In the genomic region with DNA sequence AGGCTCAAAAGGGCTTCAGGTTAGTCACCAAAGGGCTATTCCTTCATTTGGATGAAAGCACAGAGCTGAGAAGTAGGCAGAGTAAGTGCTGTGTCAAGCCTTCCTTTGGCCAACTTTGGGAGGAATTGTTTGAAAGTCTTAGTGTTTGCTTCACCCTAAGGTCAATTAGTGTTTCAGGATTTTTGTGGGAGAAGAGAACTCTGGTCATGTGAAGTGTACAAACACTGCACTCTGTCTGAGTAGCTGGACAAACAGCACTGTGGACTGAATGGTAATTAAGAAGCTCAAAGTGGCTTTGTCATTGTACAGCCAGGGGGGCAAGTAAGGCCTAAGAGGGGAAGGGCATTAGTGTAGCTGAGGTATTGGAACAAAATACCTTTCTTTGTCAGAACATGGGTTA, we compare ENCODE assay signal across 30 mouse cellular contexts. TPM values are rescaled to one million over a fixed set of nuclear protein-coding genes. Genes with fewer than 3 reads are reported as not detected.
A peak's percentile ranks its signal among the peaks of the same experiment; 100 is the strongest.
DNase-seq lines count a peak whose midpoint lies in the region; ATAC-seq and TF ChIP-seq lines count a peak whose summit lies in the region.
"Had no signal": no experiment of that assay in that cellular context is flagged by ENCODE, and none has a peak within 500 bp of the region (broad histone marks: within the 10 kb centered on the region; RNA-seq: fewer than 3 reads in every experiment).

No protein-coding gene starts in this region.

- H3K27me3 ChIP-seq in lung, embryonic 16.5 days (ENCODE audit: control insufficient read depth, insufficient read depth, low read depth, low read length) = no peaks in the 10 kb centered on the region
- no peaks in the 10 kb centered on the region for H3K27me3 ChIP-seq in midbrain, embryonic 11.5 days (ENCODE audit: control insufficient read depth, insufficient read depth, low read length)
- H3K27me3 ChIP-seq: embryonic facial prominence, embryonic 13.5 days; forebrain, embryonic 12.5 days; forebrain, embryonic 15.5 days; heart, embryonic 13.5 days; hindbrain, embryonic 13.5 days had no signal

- no peaks in the 10 kb centered on the region for H3K36me3 ChIP-seq in lung, embryonic 16.5 days (ENCODE audit: control insufficient read depth, insufficient read depth, low read length)
- no peaks in the 10 kb centered on the region for H3K36me3 ChIP-seq in midbrain, embryonic 11.5 days (ENCODE audit: control insufficient read depth, insufficient read depth, low read length)
- H3K36me3 ChIP-seq: embryonic facial prominence, embryonic 10.5 days; embryonic facial prominence, embryonic 13.5 days; forebrain, embryonic 12.5 days; forebrain, embryonic 15.5 days; heart, embryonic 10.5 days; heart, embryonic 13.5 days; hindbrain, embryonic 13.5 days had no signal

- H3K9ac ChIP-seq in lung, embryonic 16.5 days (ENCODE audit: low read length) = no peak overlapping the region
- H3K9ac ChIP-seq in midbrain, embryonic 11.5 days (ENCODE audit: low read length) = no peak overlapping the region
- H3K9ac ChIP-seq: embryonic facial prominence, embryonic 13.5 days; forebrain, embryonic 12.5 days; forebrain, embryonic 15.5 days; heart, embryonic 13.5 days; hindbrain, embryonic 13.5 days had no signal

- peak; percentile 88 for ATAC-seq in lung, embryonic 16.5 days (ENCODE audit: low read depth)
- ATAC-seq in midbrain, embryonic 11.5 days (ENCODE audit: low FRiP score) = no peak
- ATAC-seq: activated CD4-positive, CD25-positive, alpha-beta regulatory T cell, adult 4 months; forebrain, embryonic 15.5 days; hindbrain, postnatal 0 days had no signal

- no peaks in the 10 kb centered on the region for H3K9me3 ChIP-seq in lung, embryonic 16.5 days (ENCODE audit: control insufficient read depth, low read length)
- H3K9me3 ChIP-seq in midbrain, embryonic 11.5 days (ENCODE audit: control insufficient read depth, low read length) = no peaks in the 10 kb centered on the region
- H3K9me3 ChIP-seq: embryonic facial prominence, embryonic 10.5 days; embryonic facial prominence, embryonic 13.5 days; forebrain, embryonic 12.5 days; forebrain, embryonic 15.5 days; heart, embryonic 10.5 days; heart, embryonic 13.5 days; hindbrain, embryonic 13.5 days had no signal

- H3K27ac ChIP-seq in lung, embryonic 16.5 days (ENCODE audit: low read length) = no peak overlapping the region
- no peak overlapping the region for H3K27ac ChIP-seq in midbrain, embryonic 11.5 days (ENCODE audit: low read depth, low read length)
- H3K27ac ChIP-seq: embryonic facial prominence, embryonic 10.5 days; embryonic facial prominence, embryonic 13.5 days; forebrain, embryonic 12.5 days; forebrain, embryonic 15.5 days; heart, adult 2 months; heart, embryonic 10.5 days; heart, embryonic 13.5 days; hindbrain, embryonic 13.5 days; hindbrain, postnatal 0 days had no signal

- no peak overlapping the region for H3K4me3 ChIP-seq in lung, adult 2 months (replicated peaks; ENCODE audit: extremely low read depth, low read depth, low read length)
- no peak overlapping the region for H3K4me3 ChIP-seq in lung, embryonic 16.5 days (ENCODE audit: low read length)
- no peak overlapping the region for H3K4me3 ChIP-seq in midbrain, embryonic 11.5 days (ENCODE audit: low read depth, low read length)
- H3K4me3 ChIP-seq: embryonic facial prominence, embryonic 10.5 days; embryonic facial prominence, embryonic 13.5 days; erythroblast, embryonic 14.5 days; forebrain, embryonic 12.5 days; forebrain, embryonic 15.5 days; heart, adult 2 months; heart, embryonic 10.5 days; heart, embryonic 13.5 days; hindbrain, embryonic 13.5 days had no signal

- TF ChIP-seq POLR2A in lung, adult 2 months (IDR thresholded peaks at IDR 0.05; ENCODE audit: borderline replicate concordance, extremely low read depth, low read depth, low read length) = no peak

- H3K4me1 ChIP-seq in lung, adult 2 months (ENCODE audit: control insufficient read depth, insufficient read depth, low read length) = no peaks in the 10 kb centered on the region
- H3K4me1 ChIP-seq in lung, embryonic 16.5 days (replicated peaks; ENCODE audit: control insufficient read depth, insufficient read depth, low read length) = no peaks in the 10 kb centered on the region; the same call in 1 of the 2 replicates
- H3K4me1 ChIP-seq in midbrain, embryonic 11.5 days (ENCODE audit: control insufficient read depth, insufficient read depth, low read length) = no peaks in the 10 kb centered on the region
- H3K4me1 ChIP-seq: embryonic facial prominence, embryonic 10.5 days; embryonic facial prominence, embryonic 13.5 days; forebrain, embryonic 12.5 days; forebrain, embryonic 15.5 days; heart, embryonic 10.5 days; heart, embryonic 13.5 days; hindbrain, embryonic 13.5 days had no signal

- no peak overlapping the region for H3K4me2 ChIP-seq in lung, embryonic 16.5 days (ENCODE audit: low read depth, low read length)
- no peak overlapping the region for H3K4me2 ChIP-seq in midbrain, embryonic 11.5 days
- H3K4me2 ChIP-seq: embryonic facial prominence, embryonic 13.5 days; forebrain, embryonic 12.5 days; forebrain, embryonic 15.5 days; heart, embryonic 13.5 days; hindbrain, embryonic 13.5 days had no signal

- peak; percentile 39 for DNase-seq in heart, adult 11 months
- no peak for DNase-seq in heart, postnatal 4 days
- peak; percentile 25 for DNase-seq in lung, adult 2 months
- DNase-seq in lung, postnatal 25 days (ENCODE audit: low spot score) = peak; percentile 70
- DNase-seq in midbrain, embryonic 11.5 days (ENCODE audit: low spot score, missing footprints) = no peak
- DNase-seq in c-Kit-positive CD71-positive TER-119-positive erythroid progenitor cells, embryonic 14.5 days (ENCODE audit: low spot score) = no peak
- no peak for DNase-seq in right cerebral cortex, postnatal 25 days
- DNase-seq: adrenal gland, postnatal 10 days; adrenal gland, postnatal 36 days; cerebellum, adult 11-12 months; cerebellum, adult 8-10 months; cerebellum, postnatal 10 days; cerebellum, postnatal 36 days; embryo, embryonic 11 days; gastrocnemius, postnatal 25 days; heart, adult 2 months; heart, postnatal 14 days had no signal

- no peak for TF ChIP-seq CTCF in lung, adult 2 months (IDR thresholded peaks at IDR 0.05; ENCODE audit: insufficient read depth, low read length)

RNA-seq across cellular contexts. Expression of gene Ifit1bl2, which starts 9.1 kb away (rescaled TPM):
- under 1 TPM; 0.43 to 0.81 TPM for total RNA-seq in heart, postnatal 4 days (2021)
- polyA plus RNA-seq in lung, adult 2 months (2012; rRNA removed) = 0.25 and 0.30 TPM in 2 replicates
- polyA plus RNA-seq in lung, embryonic 16.5 days (2015; fragmentation: Nextera tagmentation; extraction: Ambion mirVana) = 0.10 and 0.11 TPM in 2 replicates
- polyA plus RNA-seq in midbrain, embryonic 11.5 days (2014; fragmentation: Nextera tagmentation; extraction: Ambion mirVana) = 0.25 TPM in 1 of 2 replicates, not detected in the other
- total RNA-seq: ES-E14; gastrocnemius, adult 8-10 months; gastrocnemius, postnatal 25 days had no signal
- polyA plus RNA-seq: erythroblast, embryonic 14.5 days; forebrain, embryonic 12.5 days had no signal

RNA-seq across cellular contexts. Expression of gene Ifit1, which starts 9.2 kb away (rescaled TPM):
- total RNA-seq in heart, postnatal 4 days (2021) = under 1 TPM; 0.17 to 0.25 TPM
- 3.5 and 5.0 TPM in 2 replicates for polyA plus RNA-seq in lung, adult 2 months (2012; rRNA removed)
- 0.46 and 0.75 TPM in 2 replicates for polyA plus RNA-seq in lung, embryonic 16.5 days (2015; fragmentation: Nextera tagmentation; extraction: Ambion mirVana)
- polyA plus RNA-seq in midbrain, embryonic 11.5 days (2014; fragmentation: Nextera tagmentation; extraction: Ambion mirVana) = 0.36 TPM in 1 of 2 replicates, not detected in the other
- total RNA-seq: ES-E14 had no signal
- polyA plus RNA-seq: erythroblast, embryonic 14.5 days had no signal

RNA-seq across cellular contexts. Expression of gene Ifit3b, which starts 23.7 kb away (rescaled TPM):
- total RNA-seq in heart, postnatal 4 days (2021) = under 1 TPM in 1 of 2 experiments, not detected in 1; 0.45 TPM
- polyA plus RNA-seq in lung, adult 2 months (2012; rRNA removed) = 2.1 and 4.5 TPM in 2 replicates
- polyA plus RNA-seq in lung, embryonic 16.5 days (2015; fragmentation: Nextera tagmentation; extraction: Ambion mirVana) = 0.25 TPM in 1 of 2 replicates, not detected in the other
- polyA plus RNA-seq in midbrain, embryonic 11.5 days (2014; fragmentation: Nextera tagmentation; extraction: Ambion mirVana) = 0.10 TPM in 1 of 2 replicates, not detected in the other
- total RNA-seq: ES-E14 had no signal
- polyA plus RNA-seq: embryonic facial prominence, embryonic 10.5 days; embryonic facial prominence, embryonic 13.5 days; erythroblast, embryonic 14.5 days; heart, embryonic 10.5 days had no signal

RNA-seq across cellular contexts. Expression of gene Ifit1bl1, which starts 29.7 kb away (rescaled TPM):
- 1 to 10 TPM; 1.8 to 2.2 TPM for total RNA-seq in heart, postnatal 4 days (2021)
- polyA plus RNA-seq in lung, adult 2 months (2012; rRNA removed) = 0.78 and 1.1 TPM in 2 replicates
- 0.70 and 0.72 TPM in 2 replicates for polyA plus RNA-seq in lung, embryonic 16.5 days (2015; fragmentation: Nextera tagmentation; extraction: Ambion mirVana)
- 0.22 and 0.33 TPM in 2 replicates for polyA plus RNA-seq in midbrain, embryonic 11.5 days (2014; fragmentation: Nextera tagmentation; extraction: Ambion mirVana)
- total RNA-seq: ES-E14; gastrocnemius, adult 8-10 months; gastrocnemius, postnatal 25 days had no signal

RNA-seq across cellular contexts. Expression of gene Ifit3, which starts 48.2 kb away (rescaled TPM):
- under 1 TPM; 0.50 to 0.54 TPM for total RNA-seq in heart, postnatal 4 days (2021)
- polyA plus RNA-seq in lung, adult 2 months (2012; rRNA removed) = 7.2 and 14.0 TPM in 2 replicates
- 0.70 and 0.97 TPM in 2 replicates for polyA plus RNA-seq in lung, embryonic 16.5 days (2015; fragmentation: Nextera tagmentation; extraction: Ambion mirVana)
- 0.50 and 0.78 TPM in 2 replicates for polyA plus RNA-seq in midbrain, embryonic 11.5 days (2014; fragmentation: Nextera tagmentation; extraction: Ambion mirVana)
- polyA plus RNA-seq: erythroblast, embryonic 14.5 days had no signal

Comparison
In these comparisons a context has a peak if more than half of its experiments do, and no peak if none do; other contexts are left out.
1. DNase-seq: peak in heart, adult 11 months (single experiment), lung, adult 2 months (single experiment) and lung, postnatal 25 days (single experiment); none in heart, postnatal 4 days (single experiment), midbrain, embryonic 11.5 days (single experiment), c-Kit-positive CD71-positive TER-119-positive erythroid progenitor cells, embryonic 14.5 days (single experiment) and right cerebral cortex, postnatal 25 days (single experiment).